Mouse (Mus musculus) bone marrow, adult 2 months (tissue): ENCODE measurements at regions not wholly inside any gene's neighbourhood (a gene's known extent, or its start where the extent isn't known, plus 50 kb on each side); places are given as distances from the start of the nearest gene placed in this dataset.

ENCODE experiments used
- CTCF ChIP-seq: fragments of 200-500 bp; IDR thresholded peaks from 2 replicates; pipeline ENCODE4 v1.5.1; 2011; ENCODE audit warnings: low read length, control low read depth; ENCODE audit not compliant: control insufficient read depth, insufficient read depth
- POLR2A ChIP-seq: fragments of 200-500 bp; IDR thresholded peaks from 2 replicates; pipeline ENCODE4 v1.6.1; 2011; ENCODE audit warnings: low read depth, mild to moderate bottlenecking, control low read depth, low read length, borderline replicate concordance; ENCODE audit not compliant: control insufficient read depth

DNA sequence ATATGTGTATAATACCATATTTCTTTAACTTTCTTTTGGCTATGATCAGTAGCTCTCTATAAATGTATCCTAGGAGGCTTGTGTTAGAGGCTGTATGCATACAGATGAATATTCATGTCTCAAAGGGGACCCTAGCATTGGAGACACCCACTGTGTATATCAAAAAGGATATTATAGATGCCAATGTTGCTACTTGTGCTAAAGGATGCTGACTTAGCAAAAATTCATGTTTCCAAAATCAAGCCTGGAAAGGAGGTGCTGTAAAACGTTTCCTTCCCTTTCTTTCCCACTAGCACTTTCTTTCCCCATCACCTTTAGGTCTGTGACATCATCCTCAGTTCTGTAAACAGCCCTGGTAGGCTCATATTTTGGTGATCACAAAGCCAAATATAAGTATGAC is 519.4 kb downstream of the Rnf144a start:
- TF ChIP-seq CTCF: no peak
- no peak for TF ChIP-seq POLR2A
